Mouse (Mus musculus) midbrain, embryonic 14.5 days (tissue): ENCODE measurements around the gene Fam83g. TPM values are rescaled to one million over a fixed set of nuclear protein-coding genes. Genes with fewer than 3 reads are reported as not detected.

Experiments
- polyA plus RNA-seq: library from polyadenylated mRNA; unstranded; fragments of >200 nt; fragmentation: Nextera tagmentation; extraction: Ambion mirVana; gene quantifications from 2 replicates; pipeline ENCODE4 v1.2.1, GENCODE M21; 2014

Fam83g gene
- polyA plus RNA-seq, 1 experiment from 2014 or later: 0.11 TPM

Other genes with a start within 250 kb of the Fam83g start
- gene Rnf112, start 230.0 kb upstream of the Fam83g start, polyA plus RNA-seq: 8.5 and 21.2 TPM in 2 replicates
- gene Mfap4, start 198.7 kb upstream of the Fam83g start, polyA plus RNA-seq: 18.8 and 29.8 TPM in 2 replicates
- 52.9 and 58.5 TPM in 2 replicates for gene Mapk7, start 189.7 kb upstream of the Fam83g start, polyA plus RNA-seq
- gene B9d1, start 178.9 kb upstream of the Fam83g start, polyA plus RNA-seq: 32.0 and 40.7 TPM in 2 replicates
- 71.7 and 80.5 TPM in 2 replicates for gene Epn2, start 104.4 kb upstream of the Fam83g start, polyA plus RNA-seq
- 6.0 and 6.8 TPM in 2 replicates for gene Grap, start 30.8 kb upstream of the Fam83g start, polyA plus RNA-seq
- not detected in 2 replicates for gene Slc5a10, start 36.7 kb downstream of the Fam83g start, polyA plus RNA-seq
- gene Prpsap2, start 78.0 kb downstream of the Fam83g start, polyA plus RNA-seq: 50.3 and 51.4 TPM in 2 replicates
- gene Ulk2, start 171.0 kb downstream of the Fam83g start, polyA plus RNA-seq: 52.2 and 67.8 TPM in 2 replicates
- gene Akap10, start 246.2 kb downstream of the Fam83g start, polyA plus RNA-seq: 11.1 and 16.7 TPM in 2 replicates